Mouse (Mus musculus) right cerebral cortex, postnatal 4 days (tissue): ENCODE measurements around the gene Olfr1359.

Experiments used
- DNase-seq: peaks from one replicate; pipeline ENCODE4 v3.0.0-alpha.2; 2022

Olfr1359 gene

DNA sequence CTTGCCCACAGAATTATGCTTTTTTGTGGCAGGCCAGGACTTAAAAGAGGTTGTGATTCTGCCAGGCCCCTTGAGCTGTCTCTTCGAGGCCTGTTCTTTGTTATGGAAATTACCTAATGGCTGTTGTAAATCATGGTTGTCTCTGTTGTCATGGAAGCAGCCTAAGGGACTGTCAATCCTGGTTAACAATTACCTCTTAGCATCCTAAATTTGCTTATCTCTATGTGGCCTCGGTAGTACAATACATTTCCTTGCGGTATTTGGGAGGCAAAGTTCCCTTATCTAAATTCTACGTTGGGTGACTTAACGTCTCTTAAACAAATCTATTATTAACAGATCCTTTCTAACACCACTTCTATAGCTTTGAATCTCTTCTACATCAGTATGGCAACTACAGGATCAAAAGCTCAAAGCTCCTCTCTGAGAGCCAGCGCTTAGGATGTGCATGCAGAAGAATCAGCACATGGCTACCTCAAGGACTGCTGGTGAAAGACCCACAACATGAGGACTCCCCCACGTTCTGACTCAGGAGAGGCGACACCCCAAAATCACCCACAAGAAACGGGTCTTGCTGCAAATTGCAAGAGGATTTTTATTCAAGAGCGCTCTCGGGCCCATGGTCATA, 30.1 kb downstream of the Olfr1359 start:
- DNase-seq: no peak

- DNase-seq: no peak
Observed at GRCm38 (mm10) chr13:21729544-21729943, 31.6 kb downstream of the Olfr1359 start.

- no peak for DNase-seq
Observed at GRCm38 (mm10) chr13:21733466-21733865, 35.6 kb downstream of the Olfr1359 start.

- DNase-seq: no peak
Observed at GRCm38 (mm10) chr13:21734010-21734905, 36.3 kb downstream of the Olfr1359 start.

DNA sequence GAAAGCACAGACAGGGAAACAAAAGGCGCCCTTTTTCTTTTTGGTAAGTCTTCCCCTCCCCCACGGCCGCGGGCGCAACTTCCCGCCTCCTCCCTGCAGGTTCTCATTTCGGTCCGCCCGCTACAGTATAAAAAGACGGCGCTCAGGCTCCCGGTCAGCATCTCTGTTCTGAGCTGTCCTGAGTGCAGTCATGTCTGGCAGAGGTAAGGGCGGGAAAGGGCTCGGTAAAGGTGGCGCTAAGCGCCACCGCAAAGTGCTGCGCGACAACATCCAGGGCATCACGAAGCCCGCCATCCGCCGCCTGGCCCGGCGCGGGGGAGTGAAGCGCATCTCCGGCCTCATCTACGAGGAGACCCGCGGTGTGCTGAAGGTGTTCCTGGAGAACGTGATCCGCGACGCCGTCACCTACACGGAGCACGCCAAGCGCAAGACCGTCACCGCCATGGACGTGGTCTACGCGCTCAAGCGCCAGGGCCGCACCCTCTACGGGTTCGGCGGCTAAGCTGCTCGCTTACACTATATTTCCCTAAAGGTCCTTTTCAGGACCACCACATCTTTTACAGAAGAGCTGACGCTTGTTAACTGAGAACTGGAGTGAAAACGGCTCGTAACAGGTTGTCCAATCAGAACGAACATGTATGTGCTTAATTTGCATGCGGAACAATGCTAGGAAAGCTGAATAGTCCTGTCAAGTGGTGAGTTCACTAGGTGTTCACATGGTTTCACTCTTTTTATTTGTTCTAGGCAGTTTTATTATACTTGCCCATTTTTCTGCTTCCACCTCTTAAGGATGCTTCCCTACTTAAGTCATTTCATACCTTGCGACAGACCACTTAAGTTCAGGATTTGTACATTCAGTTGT, 37.2 kb downstream of the Olfr1359 start, which contains the start of gene Hist1h4j:
TSS of gene Hist1h4j (plus strand) at position 159 of the 862 bp plus-strand sequence.
- DNase-seq: peak; percentile 81

GRCm38 (mm10) chr13:21745006-21745405, 47.1 kb downstream of the Olfr1359 start:
- no peak for DNase-seq

- DNase-seq: no peak
Observed at GRCm38 (mm10) chr13:21749387-21750158, 51.7 kb downstream of the Olfr1359 start.

- peak; percentile 93 for DNase-seq
Observed at GRCm38 (mm10) chr13:21750159-21751017, 52.5 kb downstream of the Olfr1359 start, which contains the start of gene Hist1h4k. TSS of gene Hist1h4k (minus strand) at chr13:21750505.

- no peak for DNase-seq
Observed at GRCm38 (mm10) chr13:21751417-21751816, 53.5 kb downstream of the Olfr1359 start.

DNA sequence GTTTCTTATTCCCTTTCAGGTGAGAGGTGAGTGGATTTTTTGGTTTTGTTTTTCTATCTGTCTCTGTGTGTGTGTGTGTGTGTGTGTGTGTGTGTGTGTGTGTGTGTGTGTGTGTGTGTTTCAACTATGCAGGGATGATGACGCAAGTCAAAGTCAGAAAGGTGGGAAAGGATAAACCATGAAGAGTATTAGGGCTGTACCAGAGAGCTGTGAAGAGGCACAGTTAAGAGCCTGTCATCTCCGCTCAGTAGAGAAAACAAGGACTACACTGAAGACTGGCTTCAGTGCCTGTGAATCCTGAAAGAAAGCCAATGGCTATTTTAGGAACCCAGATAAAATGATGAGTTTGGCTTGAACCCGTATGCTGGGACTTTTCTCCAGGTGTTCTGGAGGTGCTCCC, 53.9 kb downstream of the Olfr1359 start:
- no peak for DNase-seq

DNA sequence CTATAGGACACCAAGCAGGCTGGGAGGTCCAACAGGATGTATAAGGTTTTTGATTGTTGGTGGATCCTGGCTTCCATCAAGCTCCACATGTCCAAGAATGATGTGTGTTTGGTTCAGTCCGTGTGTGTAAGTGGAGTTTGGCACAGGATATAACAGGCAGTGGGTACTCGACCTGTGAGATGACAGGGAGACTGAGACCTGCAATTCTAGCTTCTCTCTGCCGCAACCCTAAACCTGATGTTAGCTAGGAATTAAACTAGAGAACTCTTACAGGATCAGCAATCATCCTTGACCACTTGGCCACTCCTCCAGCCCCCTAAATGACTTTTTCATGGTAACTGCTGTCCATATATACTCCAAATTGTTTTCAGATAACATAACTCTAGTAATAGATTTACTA, 54.4 kb downstream of the Olfr1359 start:
- no peak for DNase-seq

DNA sequence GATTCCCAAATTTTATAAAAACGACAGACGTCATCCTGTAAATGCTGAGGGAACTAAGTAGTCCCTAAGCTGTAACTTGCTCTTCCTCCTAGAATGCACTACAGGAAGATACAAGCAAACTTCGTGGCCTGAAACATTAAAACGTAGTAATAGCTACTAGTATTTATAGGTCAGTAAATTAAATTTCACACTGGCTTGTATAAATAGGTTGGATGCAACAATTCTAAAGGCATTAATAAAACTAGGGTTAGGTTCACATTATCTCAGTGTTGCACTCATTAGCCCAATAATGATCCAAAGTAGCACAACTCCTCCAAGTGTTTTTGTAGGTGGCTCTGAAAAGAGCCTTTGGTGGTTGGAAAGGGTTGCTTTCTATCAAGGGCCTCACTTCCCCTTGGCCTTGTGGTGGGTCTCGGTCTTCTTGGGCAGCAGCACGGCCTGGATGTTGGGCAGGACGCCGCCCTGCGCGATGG, 55.2 kb downstream of the Olfr1359 start:
- no peak for DNase-seq

DNA sequence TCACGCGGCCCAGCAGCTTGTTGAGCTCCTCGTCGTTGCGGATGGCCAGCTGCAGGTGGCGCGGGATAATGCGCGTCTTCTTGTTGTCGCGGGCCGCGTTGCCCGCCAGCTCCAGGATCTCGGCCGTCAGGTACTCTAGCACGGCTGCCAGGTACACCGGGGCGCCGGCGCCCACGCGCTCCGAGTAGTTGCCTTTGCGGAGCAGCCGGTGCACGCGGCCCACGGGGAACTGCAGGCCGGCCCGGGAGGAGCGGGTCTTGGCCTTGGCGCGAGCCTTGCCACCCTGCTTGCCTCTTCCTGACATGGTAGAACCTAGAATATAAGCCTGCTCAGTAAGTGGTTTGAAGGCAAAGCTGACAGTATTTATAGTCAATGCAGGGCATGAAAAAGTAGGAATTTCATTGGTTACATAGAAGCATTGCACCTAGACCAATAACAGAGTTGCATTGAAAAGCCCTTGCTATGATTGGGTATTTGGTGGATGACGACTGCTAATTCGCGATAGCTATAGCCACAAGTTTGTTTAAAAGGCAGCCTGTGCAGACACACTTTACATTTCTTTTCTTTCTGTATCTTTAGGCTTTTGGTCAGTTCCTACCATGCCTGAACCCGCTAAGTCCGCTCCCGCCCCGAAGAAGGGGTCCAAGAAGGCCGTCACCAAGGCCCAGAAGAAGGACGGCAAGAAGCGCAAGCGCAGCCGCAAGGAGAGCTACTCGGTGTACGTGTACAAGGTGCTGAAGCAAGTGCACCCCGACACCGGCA, 55.8 kb downstream of the Olfr1359 start, which contains the start of the genes Hist1h2ak and Hist1h2bn:
TSS of gene Hist1h2ak (minus strand) at position 304 of the 762 bp plus-strand sequence.
TSS of gene Hist1h2bn (plus strand) at position 600 of the 762 bp plus-strand sequence.
- peak; percentile 16 for DNase-seq

DNA sequence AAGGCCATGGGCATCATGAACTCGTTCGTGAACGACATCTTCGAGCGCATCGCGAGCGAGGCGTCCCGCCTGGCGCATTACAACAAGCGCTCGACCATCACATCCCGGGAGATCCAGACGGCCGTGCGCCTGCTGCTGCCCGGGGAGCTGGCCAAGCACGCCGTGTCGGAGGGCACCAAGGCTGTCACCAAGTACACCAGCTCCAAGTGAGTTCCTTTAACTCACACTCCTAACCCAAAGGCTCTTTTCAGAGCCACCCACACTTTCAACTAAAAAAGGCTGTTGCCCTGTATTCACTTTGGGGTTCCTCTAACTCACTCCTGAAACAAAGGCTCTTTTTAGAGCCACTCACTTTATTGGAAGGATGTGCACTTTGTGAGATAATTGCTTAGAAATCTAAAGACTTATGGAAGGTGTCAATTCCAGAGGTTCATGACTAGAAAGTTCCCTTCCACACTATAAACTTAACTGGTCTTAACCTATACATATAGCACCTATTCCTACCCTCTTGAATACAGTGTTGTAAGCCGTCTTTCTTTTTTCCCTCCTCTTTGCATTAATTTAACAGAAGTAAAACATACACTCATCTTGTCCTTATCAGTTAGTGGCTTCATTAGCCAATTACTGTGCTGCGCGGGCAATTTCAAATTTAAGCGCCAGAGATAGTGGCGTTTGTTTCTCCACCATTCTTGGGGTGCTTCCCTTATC, 56.5 kb downstream of the Olfr1359 start:
- DNase-seq: peak; percentile 51

DNA sequence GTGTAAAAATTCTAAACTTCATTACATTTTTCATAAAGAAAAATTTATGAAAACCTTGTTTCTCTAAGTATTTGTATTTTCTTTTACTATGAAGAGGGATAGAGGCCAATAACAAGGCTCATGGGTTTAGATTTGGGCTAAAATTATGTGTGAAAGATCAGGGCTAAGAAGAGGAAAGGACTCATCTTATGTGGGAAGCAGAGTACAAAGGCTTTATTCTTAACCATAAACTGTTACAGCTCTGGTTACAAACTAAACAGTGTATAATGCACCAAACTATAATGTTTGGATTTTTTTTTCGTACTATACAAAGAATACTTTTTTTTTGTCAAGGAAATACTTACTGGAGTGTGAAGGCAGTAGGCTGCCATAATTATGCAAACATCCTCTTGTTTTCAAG, 57.8 kb downstream of the Olfr1359 start:
- DNase-seq: no peak
